Mouse (Mus musculus): ENCODE measurements around the gene Galm.

Gene Galm

GRCm38 (mm10) chr17:80129387-80129786 lies 2.1 kb downstream of the Galm start:
- no peak for DNase-seq

GRCm38 (mm10) chr17:80130718-80131430 lies 3.6 kb downstream of the Galm start:
- no peak for DNase-seq

- DNase-seq: no peak
Measured at GRCm38 (mm10) chr17:80131431-80131766, 4.1 kb downstream of the Galm start.

GRCm38 (mm10) chr17:80131838-80132237 lies 4.6 kb downstream of the Galm start:
- no peak for DNase-seq

GRCm38 (mm10) chr17:80132502-80132901 lies 5.2 kb downstream of the Galm start:
- DNase-seq: no peak

- DNase-seq: no peak
Measured at GRCm38 (mm10) chr17:80138434-80139162, 11.3 kb downstream of the Galm start.

- no peak for DNase-seq
Measured at GRCm38 (mm10) chr17:80139753-80140444, 12.6 kb downstream of the Galm start.

- no peak for DNase-seq
Measured at GRCm38 (mm10) chr17:80143478-80144232, 16.4 kb downstream of the Galm start.

GRCm38 (mm10) chr17:80145210-80145609 lies 17.9 kb downstream of the Galm start:
- DNase-seq: no peak

GRCm38 (mm10) chr17:80145771-80146170 lies 18.5 kb downstream of the Galm start:
- no peak for DNase-seq

GRCm38 (mm10) chr17:80148053-80148994 lies 21.1 kb downstream of the Galm start:
- peak; percentile 19 for DNase-seq

- no peak for DNase-seq
Measured at GRCm38 (mm10) chr17:80148995-80149388, 21.7 kb downstream of the Galm start.

GRCm38 (mm10) chr17:80151353-80151752 lies 24.1 kb downstream of the Galm start:
- DNase-seq: no peak

- DNase-seq: no peak
Measured at GRCm38 (mm10) chr17:80152767-80153630, 25.7 kb downstream of the Galm start.

GRCm38 (mm10) chr17:80153631-80154030 lies 26.4 kb downstream of the Galm start:
- no peak for DNase-seq

- DNase-seq: no peak
Measured at GRCm38 (mm10) chr17:80156905-80157304, 29.6 kb downstream of the Galm start.

- no peak for DNase-seq
Measured at GRCm38 (mm10) chr17:80157489-80157888, 30.2 kb downstream of the Galm start.

- no peak for DNase-seq
Measured at GRCm38 (mm10) chr17:80160454-80160853, 33.2 kb downstream of the Galm start.

- no peak for DNase-seq
Measured at GRCm38 (mm10) chr17:80163991-80164390, 36.7 kb downstream of the Galm start.

- no peak for DNase-seq
Measured at GRCm38 (mm10) chr17:80165741-80166140, 38.5 kb downstream of the Galm start.

- no peak for DNase-seq
Measured at GRCm38 (mm10) chr17:80166346-80166745, 39.1 kb downstream of the Galm start.
